Mouse (Mus musculus): ENCODE measurements around the gene Trappc6a. TPM values are rescaled to one million over a fixed set of nuclear protein-coding genes. Genes with fewer than 3 reads are reported as not detected.

Trappc6a gene
- polyA plus RNA-seq (2017; shearing (Covaris generic)), result 100 to 1,000 TPM in 1 of 2 experiments, 10 to 100 TPM in 1; 79.0 to 101 TPM

GRCm38 (mm10) chr7:19508150-19508923, at the start of gene Trappc6a, which contains the start of gene Bloc1s3:
Gene Trappc6a, plus strand, starts transcription at chr7:19508395.
Gene Bloc1s3, minus strand, starts transcription at chr7:19508367.

GRCm38 (mm10) chr7:19458591-19459111, 49.5 kb upstream of the Trappc6a start, which contains the start of gene Mark4:
Gene Mark4, minus strand, starts transcription at chr7:19458821.

GRCm38 (mm10) chr7:19462884-19463381, 45.3 kb upstream of the Trappc6a start, which contains the start of gene Exoc3l2:
Gene Exoc3l2, plus strand, starts transcription at chr7:19463331.

GRCm38 (mm10) chr7:19517652-19518365, 9.6 kb downstream of the Trappc6a start, which contains the start of gene Nkpd1:
Gene Nkpd1, plus strand, starts transcription at chr7:19517838.

GRCm38 (mm10) chr7:19562643-19563410, 54.6 kb downstream of the Trappc6a start, which contains the start of gene Ppp1r37:
Gene Ppp1r37, minus strand, starts transcription at chr7:19563076.

Other genes starting within 250 kb of the Trappc6a start
- 100 to 1,000 TPM; 264 to 271 TPM for gene Vasp, start 236.6 kb upstream of the Trappc6a start, polyA plus RNA-seq (2017; shearing (Covaris generic))
- 1 to 10 TPM; 3.8 to 5.0 TPM for gene Ppm1n, start 228.3 kb upstream of the Trappc6a start, polyA plus RNA-seq (2017; shearing (Covaris generic))
- under 1 TPM; 0.49 to 0.80 TPM for gene Rtn2, start 225.8 kb upstream of the Trappc6a start, polyA plus RNA-seq (2017; shearing (Covaris generic))
- 1 to 10 TPM; 2.0 to 3.1 TPM for gene Fosb, start 198.3 kb upstream of the Trappc6a start, polyA plus RNA-seq (2017; shearing (Covaris generic))
- gene Ercc1, start 163.6 kb upstream of the Trappc6a start, polyA plus RNA-seq (2017; shearing (Covaris generic)), result 10 to 100 TPM; 75.1 to 88.2 TPM
- gene Cd3eap, start 148.9 kb upstream of the Trappc6a start, polyA plus RNA-seq (2017; shearing (Covaris generic)), result 10 to 100 TPM in 1 of 2 experiments, 1 to 10 TPM in 1; 9.9 to 14.4 TPM
- gene Ppp1r13l, start 148.6 kb upstream of the Trappc6a start, polyA plus RNA-seq (2017; shearing (Covaris generic)), result 1 to 10 TPM in 1 of 2 experiments, under 1 TPM in 1; 0.48 to 1.3 TPM
- 10 to 100 TPM in 1 of 2 experiments, 1 to 10 TPM in 1; 9.8 to 12.6 TPM for gene Ercc2, start 126.4 kb upstream of the Trappc6a start, polyA plus RNA-seq (2017; shearing (Covaris generic))
- gene Klc3, start 104.3 kb upstream of the Trappc6a start, polyA plus RNA-seq (2017; shearing (Covaris generic)), result 10 to 100 TPM; 12.0 to 18.6 TPM
- gene Ckm, start 103.6 kb upstream of the Trappc6a start, polyA plus RNA-seq (2017; shearing (Covaris generic)), result 1 to 10 TPM in 1 of 2 experiments, under 1 TPM in 1; 0.45 to 2.1 TPM
- gene Mark4, start 49.6 kb upstream of the Trappc6a start, polyA plus RNA-seq (2017; shearing (Covaris generic)), result 1 to 10 TPM; 6.1 to 8.5 TPM
- under 1 TPM in 1 of 2 experiments, not detected in 1; 0.09 TPM for gene Exoc3l2, start 45.1 kb upstream of the Trappc6a start, polyA plus RNA-seq (2017; shearing (Covaris generic))
- gene Bloc1s3, start within 50 bp of the Trappc6a start, polyA plus RNA-seq (2017; shearing (Covaris generic)), result 1 to 10 TPM; 9.1 to 9.8 TPM
- under 1 TPM in 1 of 2 experiments, not detected in 1; 0.60 TPM for gene Nkpd1, start 9.4 kb downstream of the Trappc6a start, polyA plus RNA-seq (2017; shearing (Covaris generic))
- 10 to 100 TPM; 15.7 to 15.9 TPM for gene Ppp1r37, start 54.7 kb downstream of the Trappc6a start, polyA plus RNA-seq (2017; shearing (Covaris generic))
- 1 to 10 TPM in 1 of 2 experiments, under 1 TPM in 1; 0.94 to 1.7 TPM for gene Zfp296, start 68.9 kb downstream of the Trappc6a start, polyA plus RNA-seq (2017; shearing (Covaris generic))
- 100 to 1,000 TPM; 111 to 136 TPM for gene Gemin7, start 69.2 kb downstream of the Trappc6a start, polyA plus RNA-seq (2017; shearing (Covaris generic))
- 10 to 100 TPM; 59.6 to 76.8 TPM for gene Clasrp, start 96.1 kb downstream of the Trappc6a start, polyA plus RNA-seq (2017; shearing (Covaris generic))
- gene Relb, start 121.0 kb downstream of the Trappc6a start, polyA plus RNA-seq (2017; shearing (Covaris generic)), result 100 to 1,000 TPM in 1 of 2 experiments, 10 to 100 TPM in 1; 95.9 to 105 TPM
- gene Clptm1, start 156.6 kb downstream of the Trappc6a start, polyA plus RNA-seq (2017; shearing (Covaris generic)), result 100 to 1,000 TPM; 150 to 152 TPM
- gene Apoc2, start 169.5 kb downstream of the Trappc6a start, polyA plus RNA-seq (2017; shearing (Covaris generic)), result not detected
- gene Gm44805, start 173.0 kb downstream of the Trappc6a start, polyA plus RNA-seq (2017; shearing (Covaris generic)), result not detected
- under 1 TPM in 1 of 2 experiments, not detected in 1; 0.07 TPM for gene Apoc4, start 173.1 kb downstream of the Trappc6a start, polyA plus RNA-seq (2017; shearing (Covaris generic))
- 1 to 10 TPM in 1 of 2 experiments, not detected in 1; 1.5 TPM for gene Apoc1, start 184.3 kb downstream of the Trappc6a start, polyA plus RNA-seq (2017; shearing (Covaris generic))
- 10 to 100 TPM; 10.9 to 46.1 TPM for gene Apoe, start 190.8 kb downstream of the Trappc6a start, polyA plus RNA-seq (2017; shearing (Covaris generic))
- 10 to 100 TPM; 74.3 to 77.1 TPM for gene Tomm40, start 207.0 kb downstream of the Trappc6a start, polyA plus RNA-seq (2017; shearing (Covaris generic))
- under 1 TPM; 0.10 to 0.84 TPM for gene Nectin2, start 242.1 kb downstream of the Trappc6a start, polyA plus RNA-seq (2017; shearing (Covaris generic))

Data from inflammation-experienced regulatory T-cells (primary cell).